8 mouse cellular contexts compared by ENCODE assay signal in genomic region chr16:4756660-4757335, GRCm38 (mm10). TPM values are rescaled to one million over a fixed set of nuclear protein-coding genes. Genes with fewer than 3 reads are reported as not detected.
DNase-seq lines count a peak whose midpoint lies in the region; ATAC-seq and TF ChIP-seq lines count a peak whose summit lies in the region.
"Not testable (repeated sequence)": the region's sequence is repeated elsewhere in the genome, so short reads cannot be mapped to it uniquely, and the experiment has no call there.

No protein-coding gene starts in this region.

- H3K27ac ChIP-seq in embryonic facial prominence, embryonic 10.5 days (replicated peaks): peak overlapping the region; percentile 84
- peak overlapping the region; percentile 66 for H3K27ac ChIP-seq in gastrocnemius, adult 2 months
- H3K27ac ChIP-seq in hindbrain, embryonic 14.5 days: peak overlapping the region; percentile 78
- H3K27ac ChIP-seq in limb, embryonic 11.5 days (replicated peaks; ENCODE audit: low read depth, low read length); neural tube, embryonic 11.5 days (ENCODE audit: low read depth, low read length); thymus, adult 2 months (ENCODE audit: control insufficient read depth, insufficient read depth, low read length): not testable (repeated sequence)
- H3K27ac ChIP-seq in lung, postnatal 0 days (ENCODE audit: low read length): peak overlapping the region; percentile 54

- not testable (repeated sequence) for H3K9me3 ChIP-seq in embryonic facial prominence, embryonic 10.5 days; hindbrain, embryonic 14.5 days (ENCODE audit: control insufficient read depth, low read length); limb, embryonic 11.5 days (ENCODE audit: control insufficient read depth, low read length); lung, postnatal 0 days (ENCODE audit: low read length); neural tube, embryonic 11.5 days (ENCODE audit: control insufficient read depth, low read length)

- H3K9ac ChIP-seq in hindbrain, embryonic 14.5 days: peak overlapping the region; percentile 53
- H3K9ac ChIP-seq in limb, embryonic 11.5 days (ENCODE audit: low read length): peak overlapping the region; percentile 56
- H3K9ac ChIP-seq in lung, postnatal 0 days (replicated peaks; ENCODE audit: low read depth): peak overlapping the region; percentile 39; the same call in 1 of the 2 replicates
- peak overlapping the region; percentile 58 for H3K9ac ChIP-seq in neural tube, embryonic 11.5 days (ENCODE audit: low read length)

- not testable (repeated sequence) for H3K36me3 ChIP-seq in embryonic facial prominence, embryonic 10.5 days (replicated peaks); hindbrain, embryonic 14.5 days (replicated peaks; ENCODE audit: control insufficient read depth, insufficient read depth); limb, embryonic 11.5 days (ENCODE audit: control insufficient read depth, insufficient read depth, low read length); lung, postnatal 0 days (ENCODE audit: insufficient read depth, low read length); neural tube, embryonic 11.5 days (ENCODE audit: control insufficient read depth, insufficient read depth, low read length); thymus, adult 2 months (ENCODE audit: control insufficient read depth, insufficient read depth, low read length)

- not testable (repeated sequence) for TF ChIP-seq POLR2A in thymus, adult 2 months (IDR thresholded peaks at IDR 0.05; ENCODE audit: control insufficient read depth, extremely low read depth, insufficient read depth, low read length, poor library complexity)

- peak overlapping the region; percentile 55 for H3K4me3 ChIP-seq in embryonic facial prominence, embryonic 10.5 days
- H3K4me3 ChIP-seq in gastrocnemius, adult 2 months: peak overlapping the region; percentile 66
- H3K4me3 ChIP-seq in hindbrain, embryonic 14.5 days (replicated peaks; ENCODE audit: low read length): peak overlapping the region; percentile 37
- peak overlapping the region; percentile 28 for H3K4me3 ChIP-seq in limb, embryonic 11.5 days (ENCODE audit: low read depth, low read length)
- peak overlapping the region; percentile 37 for H3K4me3 ChIP-seq in lung, postnatal 0 days (ENCODE audit: low read depth, low read length)
- H3K4me3 ChIP-seq in neural tube, embryonic 11.5 days (ENCODE audit: low read depth, low read length): peak overlapping the region; percentile 34
- peak overlapping the region; percentile 17 for H3K4me3 ChIP-seq in thymus, adult 2 months (ENCODE audit: control insufficient read depth, insufficient read depth, low read length)

- H3K27me3 ChIP-seq in embryonic facial prominence, embryonic 10.5 days (replicated peaks; ENCODE audit: low read depth, poor library complexity, severe bottlenecking); hindbrain, embryonic 14.5 days (ENCODE audit: control insufficient read depth, insufficient read depth, low read length); limb, embryonic 11.5 days (ENCODE audit: control insufficient read depth, insufficient read depth, low read length); lung, postnatal 0 days (replicated peaks; ENCODE audit: insufficient read depth, low read length); neural tube, embryonic 11.5 days (ENCODE audit: control insufficient read depth, insufficient read depth, low read length); thymus, adult 2 months (ENCODE audit: control insufficient read depth, insufficient read depth, low read length): not testable (repeated sequence)

- peak overlapping the region; percentile 55 for H3K4me2 ChIP-seq in hindbrain, embryonic 14.5 days (replicated peaks)
- H3K4me2 ChIP-seq in limb, embryonic 11.5 days (ENCODE audit: low read depth, severe bottlenecking): peak overlapping the region; percentile 29; the same call in 1 of the 2 replicates
- peak overlapping the region; percentile 40 for H3K4me2 ChIP-seq in lung, postnatal 0 days (replicated peaks; ENCODE audit: low read depth, low read length)
- peak overlapping the region; percentile 33 for H3K4me2 ChIP-seq in neural tube, embryonic 11.5 days (ENCODE audit: low read depth)

- not testable (repeated sequence) for TF ChIP-seq EP300 in lung, postnatal 0 days (IDR thresholded peaks at IDR 0.05)

- DNase-seq in adrenal gland, adult 2 months: peak; percentile 44
- DNase-seq in embryonic facial prominence, embryonic 10.5 days (ENCODE audit: low spot score): peak; percentile 33
- not testable (repeated sequence) for DNase-seq in gastrocnemius, adult 2 months; thymus, adult 2 months
- DNase-seq in hindbrain, embryonic 14.5 days (ENCODE audit: low spot score): peak; percentile 50
- DNase-seq in limb, embryonic 11.5 days (ENCODE audit: low spot score): peak; percentile 50
- peak; percentile 53 for DNase-seq in lung, postnatal 0 days (ENCODE audit: low spot score)
- peak; percentile 38 for DNase-seq in neural tube, embryonic 11.5 days (ENCODE audit: low spot score)

- H3K4me1 ChIP-seq in embryonic facial prominence, embryonic 10.5 days; hindbrain, embryonic 14.5 days (replicated peaks; ENCODE audit: control insufficient read depth, insufficient read depth, low read length); limb, embryonic 11.5 days (ENCODE audit: control insufficient read depth, insufficient read depth, low read length); lung, postnatal 0 days (ENCODE audit: insufficient read depth, low read depth, low read length); neural tube, embryonic 11.5 days (ENCODE audit: control insufficient read depth, insufficient read depth, low read length); thymus, adult 2 months (replicated peaks; ENCODE audit: control insufficient read depth, insufficient read depth, low read length): not testable (repeated sequence)

- peak; percentile 87 for ATAC-seq in hindbrain, embryonic 14.5 days (ENCODE audit: low FRiP score)
- peak; percentile 47; the same call in 1 of the 2 replicates for ATAC-seq in limb, embryonic 11.5 days (ENCODE audit: insufficient number of reproducible peaks, low FRiP score, low TSS enrichment, low read depth)
- ATAC-seq in lung, postnatal 0 days: peak; percentile 88
- ATAC-seq in neural tube, embryonic 11.5 days (ENCODE audit: insufficient read depth, low FRiP score, low TSS enrichment): peak; percentile 68

- TF ChIP-seq CTCF in gastrocnemius, adult 2 months (IDR thresholded peaks at IDR 0.05): peak; percentile 24; the same call in 1 of the 2 replicates
- TF ChIP-seq CTCF in lung, postnatal 0 days (IDR thresholded peaks at IDR 0.05): peak; percentile 43
- TF ChIP-seq CTCF in thymus, adult 2 months (IDR thresholded peaks at IDR 0.05; ENCODE audit: borderline replicate concordance, control insufficient read depth, extremely low read depth, insufficient read depth, low read length, poor library complexity): not testable (repeated sequence)

- intact Hi-C loops in gastrocnemius, adult 2 months (cut with DNase I): not testable (repeated sequence)

- WGBS in embryonic facial prominence, embryonic 10.5 days: 4% methylated on average over 42 of the region's 42 CpGs
- WGBS in hindbrain, embryonic 14.5 days: 4% methylated on average over 21 of the region's 42 CpGs
- 3% methylated on average over 34 of the region's 42 CpGs for WGBS in limb, embryonic 11.5 days
- WGBS in lung, postnatal 0 days: 3% methylated on average over 24 of the region's 42 CpGs
- WGBS in neural tube, embryonic 11.5 days: 6% methylated on average over 23 of the region's 42 CpGs
- WGBS in thymus, adult 2 months: 14% methylated on average over 42 of the region's 42 CpGs

RNA-seq across cellular contexts. Expression of gene Hmox2, which starts 30.6 kb away (rescaled TPM):
- 10 to 100 TPM; 87.1 to 92.8 TPM for total RNA-seq in adrenal gland, adult 2 months (2021)
- 21.3 and 30.2 TPM in 2 replicates for polyA plus RNA-seq in adrenal gland, adult 2 months (2012; rRNA removed)
- polyA plus RNA-seq in embryonic facial prominence, embryonic 10.5 days (2016; fragmentation: Nextera tagmentation; extraction: Ambion mirVana): 84.6 and 91.9 TPM in 2 replicates
- total RNA-seq in gastrocnemius, adult 2 months (2021): 10 to 100 TPM; 35.4 to 43.6 TPM
- polyA plus RNA-seq in hindbrain, embryonic 14.5 days (2014; fragmentation: Nextera tagmentation; extraction: Ambion mirVana): 102 and 115 TPM in 2 replicates
- 103 and 111 TPM in 2 replicates for polyA plus RNA-seq in limb, embryonic 11.5 days (2014; fragmentation: Nextera tagmentation; extraction: Ambion mirVana)
- polyA plus RNA-seq in lung, postnatal 0 days (2015; fragmentation: Nextera tagmentation; extraction: Ambion mirVana): 92.4 and 97.9 TPM in 2 replicates
- 91.7 and 103 TPM in 2 replicates for polyA plus RNA-seq in neural tube, embryonic 11.5 days (2014; fragmentation: Nextera tagmentation; extraction: Ambion mirVana)
- polyA plus RNA-seq in thymus, adult 2 months (2012; rRNA removed): 44.4 and 54.7 TPM in 2 replicates

RNA-seq across cellular contexts. Expression of gene Cdip1, which starts 33.3 kb away (rescaled TPM):
- total RNA-seq in adrenal gland, adult 2 months (2021): 100 to 1,000 TPM; 105 to 130 TPM
- 400 and 500 TPM in 2 replicates for polyA plus RNA-seq in adrenal gland, adult 2 months (2012; rRNA removed)
- 112 and 116 TPM in 2 replicates for polyA plus RNA-seq in embryonic facial prominence, embryonic 10.5 days (2016; fragmentation: Nextera tagmentation; extraction: Ambion mirVana)
- total RNA-seq in gastrocnemius, adult 2 months (2021): 10 to 100 TPM; 69.3 to 82.9 TPM
- 112 and 121 TPM in 2 replicates for polyA plus RNA-seq in hindbrain, embryonic 14.5 days (2014; fragmentation: Nextera tagmentation; extraction: Ambion mirVana)
- polyA plus RNA-seq in limb, embryonic 11.5 days (2014; fragmentation: Nextera tagmentation; extraction: Ambion mirVana): 82.2 and 89.5 TPM in 2 replicates
- 57.5 and 68.2 TPM in 2 replicates for polyA plus RNA-seq in lung, postnatal 0 days (2015; fragmentation: Nextera tagmentation; extraction: Ambion mirVana)
- polyA plus RNA-seq in neural tube, embryonic 11.5 days (2014; fragmentation: Nextera tagmentation; extraction: Ambion mirVana): 102 and 104 TPM in 2 replicates
- polyA plus RNA-seq in thymus, adult 2 months (2012; rRNA removed): 112 and 119 TPM in 2 replicates

RNA-seq across cellular contexts. Expression of gene Nmral1, which starts 37.6 kb away (rescaled TPM):
- 1 to 10 TPM; 2.9 to 5.2 TPM for total RNA-seq in adrenal gland, adult 2 months (2021)
- 2.4 and 2.5 TPM in 2 replicates for polyA plus RNA-seq in adrenal gland, adult 2 months (2012; rRNA removed)
- 218 and 228 TPM in 2 replicates for polyA plus RNA-seq in embryonic facial prominence, embryonic 10.5 days (2016; fragmentation: Nextera tagmentation; extraction: Ambion mirVana)
- 1 to 10 TPM; 2.6 to 3.7 TPM for total RNA-seq in gastrocnemius, adult 2 months (2021)
- polyA plus RNA-seq in hindbrain, embryonic 14.5 days (2014; fragmentation: Nextera tagmentation; extraction: Ambion mirVana): 56.4 and 58.0 TPM in 2 replicates
- 249 and 258 TPM in 2 replicates for polyA plus RNA-seq in limb, embryonic 11.5 days (2014; fragmentation: Nextera tagmentation; extraction: Ambion mirVana)
- polyA plus RNA-seq in lung, postnatal 0 days (2015; fragmentation: Nextera tagmentation; extraction: Ambion mirVana): 6.0 and 7.1 TPM in 2 replicates
- polyA plus RNA-seq in neural tube, embryonic 11.5 days (2014; fragmentation: Nextera tagmentation; extraction: Ambion mirVana): 156 and 159 TPM in 2 replicates
- polyA plus RNA-seq in thymus, adult 2 months (2012; rRNA removed): 25.6 and 27.2 TPM in 2 replicates
